Mouse (Mus musculus): ENCODE data around the gene Tmprss11c. TPM values are rescaled to one million over a fixed set of nuclear protein-coding genes. Genes with fewer than 3 reads are reported as not detected.

Tmprss11c gene
- total RNA-seq, 2 experiments from 2014 or later: not detected

- DNase-seq (ENCODE audit: extremely low spot score in 1 of 2, low spot score in 2 of 2): no peak
- intact Hi-C loops (cut with DNase I): no loop called here
- Histone ChIP-seq H3K27ac (no peak overlapping the region), H3K4me3 (no peak overlapping the region)
- no peak for TF ChIP-seq CTCF (IDR thresholded peaks at IDR 0.05)
Observed at GRCm38 (mm10) chr5:86187441-86187840, 101.7 kb downstream of the Tmprss11c start.

Other genes starting within 250 kb of the Tmprss11c start
- gene Cenpc1, start 223.7 kb downstream of the Tmprss11c start, total RNA-seq (2021): 10 to 100 TPM; 22.9 to 25.2 TPM
- under 1 TPM in 1 of 2 experiments, not detected in 1; 0.14 TPM for gene Stap1, start 217.6 kb downstream of the Tmprss11c start, total RNA-seq (2021)
- 10 to 100 TPM; 21.5 to 25.3 TPM for gene Uba6, start 116.5 kb downstream of the Tmprss11c start, total RNA-seq (2021)
- not detected for gene Gnrhr, start 91.4 kb downstream of the Tmprss11c start, total RNA-seq (2021)
- gene Tmprss11d, start 84.1 kb upstream of the Tmprss11c start, total RNA-seq (2021): not detected
- under 1 TPM; 0.11 to 0.12 TPM for gene Tmprss11a, start 179.7 kb upstream of the Tmprss11c start, total RNA-seq (2021)
- not detected for gene Tmprss11g, start 229.3 kb upstream of the Tmprss11c start, total RNA-seq (2021)